Mouse (Mus musculus): ENCODE measurements around the gene Aars2. TPM values are rescaled to one million over a fixed set of nuclear protein-coding genes. Genes with fewer than 3 reads are reported as not detected.

The Aars2 gene
- polyA plus RNA-seq, 1 experiment from 2014 or later = 24.6 TPM

DNA sequence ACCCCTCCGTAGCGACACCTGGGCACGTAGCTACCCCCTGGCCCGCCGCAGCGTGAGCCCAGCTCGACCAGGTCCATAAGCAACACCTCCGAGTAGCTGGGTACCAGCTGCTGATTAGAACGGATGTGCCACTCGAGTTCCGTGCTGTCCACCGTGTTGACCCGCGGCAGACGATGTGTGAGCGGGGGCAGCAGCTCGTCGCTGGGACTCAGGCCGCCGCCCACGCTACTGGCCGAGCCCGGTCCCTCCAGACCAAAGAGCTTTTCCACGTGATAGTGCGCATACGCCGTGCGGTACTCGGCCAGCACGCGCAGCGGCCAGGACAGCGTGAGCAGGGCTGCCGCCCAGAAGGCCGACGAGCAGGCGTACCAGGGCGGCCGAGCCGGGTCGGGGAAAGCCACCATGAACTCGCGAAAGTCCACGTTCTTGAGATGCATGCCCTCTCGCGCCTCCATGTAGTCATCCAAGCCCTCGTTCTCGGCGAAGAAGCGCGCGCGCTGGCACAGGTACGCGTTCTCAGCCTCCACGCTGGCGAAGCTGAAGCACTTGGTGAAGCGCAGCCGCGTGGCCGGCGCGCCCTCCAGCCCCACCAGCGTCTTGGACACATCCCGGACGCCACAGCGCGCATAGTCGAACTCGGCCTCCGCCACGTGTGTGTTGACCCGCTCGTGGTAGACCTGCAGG, 38.8 kb downstream of the Aars2 start:
- 5% methylated on average over 74 of the region's 74 CpGs for WGBS
- Histone ChIP-seq H3K4me3 (replicated peaks) (peak overlapping the region; percentile 37), H3K36me3 (no peaks in the 10 kb centered on the region), H3K27ac (no peak overlapping the region), H3K27me3 (peaks cover 89% of the 10 kb centered on the region), H3K9ac (0 out of 2 replicates have a peak overlapping the region, but pooled peaks have one; percentile 5), H3K4me2 (peak overlapping the region; percentile 64), H3K4me1 (peaks cover 33% of the 10 kb centered on the region), H3K9me3 (replicated peaks) (no peaks in the 10 kb centered on the region)
- no peak for ATAC-seq (replicated peaks; ENCODE audit: low FRiP score)

- Histone ChIP-seq H3K36me3 (no peaks in the 10 kb centered on the region), H3K4me2 (no peak overlapping the region), H3K4me1 (peaks cover 37% of the 10 kb centered on the region), H3K27me3 (peaks cover 85% of the 10 kb centered on the region), H3K4me3 (replicated peaks) (no peak overlapping the region), H3K9ac (no peak overlapping the region), H3K27ac (no peak overlapping the region), H3K9me3 (replicated peaks) (no peaks in the 10 kb centered on the region)
- ATAC-seq (replicated peaks; ENCODE audit: low FRiP score) = no peak
- 81% methylated on average over 16 of the region's 16 CpGs for WGBS
Observed at GRCm38 (mm10) chr17:45546941-45547340, 40.3 kb downstream of the Aars2 start.

GRCm38 (mm10) chr17:45547461-45548190, 41.0 kb downstream of the Aars2 start:
- Histone ChIP-seq H3K9me3 (replicated peaks) (no peaks in the 10 kb centered on the region), H3K27ac (no peak overlapping the region), H3K9ac (no peak overlapping the region), H3K36me3 (no peaks in the 10 kb centered on the region), H3K4me3 (replicated peaks) (no peak overlapping the region), H3K4me1 (peaks cover 38% of the 10 kb centered on the region), H3K4me2 (no peak overlapping the region), H3K27me3 (peaks cover 79% of the 10 kb centered on the region)
- WGBS = 87% methylated on average over 5 of the region's 5 CpGs
- no peak for ATAC-seq (replicated peaks; ENCODE audit: low FRiP score)

DNA sequence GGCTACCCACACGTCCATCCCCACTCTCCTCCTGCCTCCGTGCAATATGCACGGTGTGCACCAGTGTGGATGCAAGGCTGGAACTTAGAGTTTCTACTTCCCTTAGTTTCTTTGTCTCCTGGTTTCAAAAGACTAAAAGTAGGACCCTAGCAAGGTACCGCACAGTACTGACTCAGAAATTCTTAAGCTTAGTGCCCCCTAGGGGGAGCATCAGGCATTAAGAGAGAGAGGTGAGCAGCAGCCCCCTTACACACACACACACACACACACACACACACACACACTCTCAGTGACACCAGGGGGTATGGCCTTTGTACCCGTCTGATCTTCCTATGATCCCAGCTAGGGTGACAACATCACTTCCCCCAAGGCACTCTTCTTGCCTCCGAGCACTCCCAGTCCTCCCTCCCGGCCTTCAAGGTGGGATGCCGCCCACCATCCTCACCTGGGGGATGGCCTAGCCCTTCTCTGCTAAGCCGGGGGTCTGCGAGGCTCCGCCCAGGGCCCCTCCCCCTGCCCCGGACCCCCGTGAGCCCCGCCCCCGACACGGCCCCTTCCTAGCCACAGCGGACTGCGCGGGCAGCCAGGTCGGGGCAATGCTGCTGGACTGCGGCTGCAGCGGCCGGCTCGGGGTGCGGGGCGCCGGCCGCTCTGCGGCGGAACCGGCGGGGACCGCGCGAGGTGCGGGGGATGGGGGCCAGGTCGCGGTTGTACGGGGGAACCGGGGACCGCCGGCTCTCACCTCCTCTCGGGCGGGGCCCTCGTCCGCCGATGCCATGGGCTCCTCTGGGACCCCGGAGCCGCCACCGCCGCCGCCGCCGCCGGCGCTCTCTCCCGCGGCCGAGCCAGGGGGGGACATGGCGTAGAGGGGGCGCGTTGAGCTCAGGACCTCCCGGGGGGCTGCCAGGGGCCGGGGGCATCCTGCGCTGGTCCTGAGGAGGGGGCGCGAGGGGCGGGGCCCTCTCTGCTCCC, 42.2 kb downstream of the Aars2 start:
- WGBS = 4% methylated on average over 45 of the region's 68 CpGs
- Histone ChIP-seq H3K4me2 (peak overlapping the region; percentile 83), H3K4me3 (replicated peaks) (peak overlapping the region; percentile 57), H3K4me1 (peaks cover 36% of the 10 kb centered on the region), H3K9ac (peak overlapping the region; percentile 61), H3K27ac (no peak overlapping the region; the same call in 1 of the 2 replicates), H3K27me3 (peaks cover 71% of the 10 kb centered on the region), H3K9me3 (replicated peaks) (no peaks in the 10 kb centered on the region), H3K36me3 (no peaks in the 10 kb centered on the region)
- peak; percentile 34 for ATAC-seq (replicated peaks; ENCODE audit: low FRiP score)

DNA sequence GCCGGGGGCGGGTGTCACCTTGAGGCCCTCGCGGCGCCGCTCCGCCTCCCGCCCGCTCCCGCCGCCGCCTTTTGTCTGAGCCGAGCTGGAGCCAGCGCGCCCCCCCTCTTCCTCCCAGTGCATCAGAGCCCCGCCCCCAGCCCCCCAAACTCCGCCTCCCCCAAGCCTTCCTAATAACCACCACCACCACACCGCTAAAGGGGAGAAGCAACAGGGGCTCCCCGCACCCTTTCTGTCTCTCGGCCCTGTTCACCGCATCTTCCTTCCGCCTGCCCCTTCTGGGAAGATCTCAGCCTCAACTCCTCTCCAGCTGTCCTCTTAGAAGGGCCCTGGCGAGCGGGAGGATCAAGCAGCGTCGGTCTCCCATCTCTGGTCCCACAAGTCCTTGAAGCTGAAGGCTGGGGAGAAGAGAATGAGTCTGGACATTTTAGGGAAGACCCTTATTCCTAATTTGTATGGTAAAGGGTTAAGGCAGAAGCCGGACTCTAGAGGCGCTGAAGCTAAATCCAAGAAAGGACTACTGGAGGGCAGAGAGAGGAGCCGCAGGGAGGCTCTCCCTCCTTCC, 43.1 kb downstream of the Aars2 start, which contains the start of gene Tmem151b:
Gene Tmem151b (minus strand): TSS at position 61 of the 565 bp plus-strand sequence.
- Histone ChIP-seq H3K36me3 (no peaks in the 10 kb centered on the region), H3K27me3 (peaks cover 70% of the 10 kb centered on the region), H3K27ac (no peak within 1 kb of the TSS; the same call in 1 of the 2 replicates), H3K9me3 (replicated peaks) (no peaks in the 10 kb centered on the region), H3K4me1 (peaks cover 28% of the 10 kb centered on the region), H3K4me3 (replicated peaks) (peak within 1 kb of the TSS; percentile 57), H3K4me2 (peak within 1 kb of the TSS; percentile 83), H3K9ac (peak within 1 kb of the TSS; percentile 61)
- WGBS = 2% methylated on average over 19 of the region's 29 CpGs
- peak; percentile 27; the same call in 1 of the 2 replicates for ATAC-seq (replicated peaks; ENCODE audit: low FRiP score)

DNA sequence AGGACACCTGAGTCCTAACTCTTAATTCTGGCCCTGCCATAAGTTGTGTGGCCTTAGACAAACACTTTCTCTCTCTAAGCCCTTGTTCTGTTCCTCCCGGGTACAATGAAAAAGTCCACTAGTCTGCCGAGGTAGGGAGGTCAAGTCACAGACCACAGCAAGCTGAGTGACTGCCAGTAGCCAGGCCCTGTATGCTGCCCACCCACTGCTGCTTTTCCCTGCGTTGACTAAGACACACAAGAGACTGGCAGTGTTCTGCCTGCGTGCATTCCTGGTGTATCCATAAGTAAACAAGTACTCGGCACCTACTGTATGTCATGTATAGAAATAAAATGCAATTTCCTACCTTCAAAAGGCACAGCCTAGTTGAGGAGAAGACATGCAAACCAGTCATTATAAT, 43.6 kb downstream of the Aars2 start:
- Histone ChIP-seq H3K36me3 (no peaks in the 10 kb centered on the region), H3K27ac (no peak overlapping the region), H3K4me3 (replicated peaks) (peak overlapping the region; percentile 57), H3K9ac (no peak overlapping the region), H3K4me2 (peak overlapping the region; percentile 83), H3K9me3 (replicated peaks) (no peaks in the 10 kb centered on the region), H3K4me1 (peaks cover 25% of the 10 kb centered on the region), H3K27me3 (peaks cover 68% of the 10 kb centered on the region)
- ATAC-seq (replicated peaks; ENCODE audit: low FRiP score) = no peak
- WGBS = 24% methylated on average over 5 of the region's 5 CpGs

- 29% methylated on average over 7 of the region's 7 CpGs for WGBS
Observed at GRCm38 (mm10) chr17:45551249-45551796, 44.7 kb downstream of the Aars2 start.

DNA sequence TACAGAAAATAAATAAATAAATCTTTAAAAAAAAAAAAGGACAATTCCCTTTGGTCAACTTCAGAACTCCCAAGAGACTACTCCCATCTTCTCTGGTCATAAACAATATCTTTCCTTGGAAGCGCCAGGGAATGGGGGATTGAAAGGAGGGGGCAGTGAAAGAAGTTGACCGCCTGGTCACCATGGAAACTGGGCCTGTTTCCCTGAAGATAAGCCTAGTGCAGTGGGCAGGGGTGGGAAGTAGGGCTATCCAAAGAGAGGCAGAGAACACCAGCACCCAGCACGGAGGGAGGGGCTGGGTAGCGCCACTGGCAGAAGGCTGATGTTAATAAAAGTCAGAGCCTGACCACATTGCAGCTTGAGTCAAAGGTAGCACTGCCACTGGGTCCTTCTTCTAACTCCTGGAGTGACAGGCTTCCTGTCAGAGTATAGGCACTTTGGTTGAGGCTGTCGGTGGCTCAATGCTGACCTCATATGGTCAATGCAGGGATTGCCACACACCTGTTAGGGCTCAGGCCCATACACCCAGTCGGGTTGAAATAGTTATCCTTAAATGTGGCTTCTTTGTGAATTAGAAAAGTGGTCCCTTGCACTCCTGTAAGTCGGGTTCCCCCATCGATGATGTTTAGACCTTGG, 45.3 kb downstream of the Aars2 start:
- no peaks in the 10 kb centered on the region for H3K36me3 ChIP-seq
- H3K9ac ChIP-seq = no peak overlapping the region
- H3K4me2 ChIP-seq = no peak overlapping the region
- ATAC-seq (replicated peaks; ENCODE audit: low FRiP score) = no peak
- H3K27ac ChIP-seq = no peak overlapping the region
- no peak overlapping the region for H3K4me3 ChIP-seq (replicated peaks)
- H3K27me3 ChIP-seq = peaks cover 61% of the 10 kb centered on the region
- WGBS = 5% methylated on average over 8 of the region's 8 CpGs
- peaks cover 32% of the 10 kb centered on the region for H3K4me1 ChIP-seq
- H3K9me3 ChIP-seq (replicated peaks) = no peaks in the 10 kb centered on the region

More at GRCm38 (mm10) chr17:45551249-45551796, 44.7 kb downstream of the Aars2 start:
- no peaks in the 10 kb centered on the region for H3K9me3 ChIP-seq (replicated peaks)
- ATAC-seq (replicated peaks; ENCODE audit: low FRiP score) = no peak
- H3K4me2 ChIP-seq = no peak overlapping the region
- H3K4me1 ChIP-seq = peaks cover 26% of the 10 kb centered on the region
- no peak overlapping the region for H3K27ac ChIP-seq
- H3K36me3 ChIP-seq = no peaks in the 10 kb centered on the region
- no peak overlapping the region for H3K4me3 ChIP-seq (replicated peaks)
- peaks cover 61% of the 10 kb centered on the region for H3K27me3 ChIP-seq
- no peak overlapping the region for H3K9ac ChIP-seq

DNA sequence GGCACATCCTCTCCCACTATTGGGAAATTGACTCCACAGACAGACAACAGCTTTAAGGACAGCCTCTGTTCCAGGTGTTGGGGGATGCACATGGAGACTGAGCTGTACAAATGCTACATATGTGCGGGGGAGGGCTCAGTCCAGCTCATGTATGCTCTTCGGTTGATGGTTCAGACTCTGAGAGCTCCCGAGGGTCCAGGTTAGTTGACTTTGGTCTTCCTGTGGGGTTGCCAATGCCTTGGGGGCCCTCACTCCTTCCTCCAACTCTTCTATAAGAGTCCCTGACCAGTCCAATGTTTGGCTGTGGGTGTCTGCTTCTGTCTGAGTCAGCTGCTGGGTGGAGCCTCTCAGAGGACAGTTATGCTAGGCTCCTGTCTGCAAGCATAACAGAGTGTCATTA, 46.4 kb downstream of the Aars2 start:
- Histone ChIP-seq H3K27me3 (peaks cover 56% of the 10 kb centered on the region), H3K9me3 (replicated peaks) (no peaks in the 10 kb centered on the region), H3K36me3 (no peaks in the 10 kb centered on the region), H3K4me3 (replicated peaks) (no peak overlapping the region), H3K9ac (no peak overlapping the region), H3K4me1 (peaks cover 44% of the 10 kb centered on the region), H3K27ac (no peak overlapping the region), H3K4me2 (no peak overlapping the region)
- WGBS = 77% methylated on average over 3 of the region's 3 CpGs
- ATAC-seq (replicated peaks; ENCODE audit: low FRiP score) = no peak

DNA sequence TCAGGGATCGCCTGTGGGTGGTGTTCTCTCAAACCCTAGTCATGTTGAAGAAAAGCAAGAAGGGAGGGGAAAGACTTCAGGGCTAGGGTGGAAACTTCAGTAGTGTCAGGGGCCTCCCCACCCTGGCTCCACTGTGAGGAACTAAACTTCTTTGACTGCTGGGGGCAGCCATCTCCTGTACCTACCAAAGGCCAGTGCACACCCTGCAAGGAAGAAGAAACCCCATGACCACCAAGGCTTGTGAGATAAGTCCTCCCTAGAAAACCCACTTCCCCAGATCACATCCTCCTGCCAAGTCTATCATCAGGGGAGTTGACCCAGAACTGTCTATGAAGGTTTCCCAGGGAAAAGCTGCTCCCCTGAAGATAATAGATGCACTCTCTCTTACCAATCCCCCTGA, 47.8 kb downstream of the Aars2 start:
- no peaks in the 10 kb centered on the region for H3K9me3 ChIP-seq (replicated peaks)
- H3K27me3 ChIP-seq = peaks cover 46% of the 10 kb centered on the region
- no peak for ATAC-seq (replicated peaks; ENCODE audit: low FRiP score)
- no peak overlapping the region for H3K27ac ChIP-seq
- no peak overlapping the region for H3K9ac ChIP-seq
- 56% methylated on average over 1 of the region's 1 CpGs for WGBS
- peaks cover 43% of the 10 kb centered on the region for H3K4me1 ChIP-seq
- H3K4me2 ChIP-seq = no peak overlapping the region
- H3K36me3 ChIP-seq = no peaks in the 10 kb centered on the region
- H3K4me3 ChIP-seq (replicated peaks) = no peak overlapping the region
